Mouse (Mus musculus): ENCODE measurements around the gene Wdr4.
"Not testable (repeated sequence)": the region's sequence is repeated elsewhere in the genome, so short reads cannot be mapped to it uniquely, and the experiment has no call there.

- not testable (repeated sequence) for TF ChIP-seq GATA1, TAL1 (IDR thresholded peaks at IDR 0.05; ENCODE audit: low read length)
Observed at GRCm38 (mm10) chr17:31552601-31553000, 32.8 kb upstream of the Wdr4 start.
